Mouse (Mus musculus): ENCODE results near the gene Clec2h. TPM values are rescaled to one million over a fixed set of nuclear protein-coding genes. Genes with fewer than 3 reads are reported as not detected.

Gene Clec2h
- not detected for polyA plus RNA-seq (2017; shearing (Covaris generic))

DNA sequence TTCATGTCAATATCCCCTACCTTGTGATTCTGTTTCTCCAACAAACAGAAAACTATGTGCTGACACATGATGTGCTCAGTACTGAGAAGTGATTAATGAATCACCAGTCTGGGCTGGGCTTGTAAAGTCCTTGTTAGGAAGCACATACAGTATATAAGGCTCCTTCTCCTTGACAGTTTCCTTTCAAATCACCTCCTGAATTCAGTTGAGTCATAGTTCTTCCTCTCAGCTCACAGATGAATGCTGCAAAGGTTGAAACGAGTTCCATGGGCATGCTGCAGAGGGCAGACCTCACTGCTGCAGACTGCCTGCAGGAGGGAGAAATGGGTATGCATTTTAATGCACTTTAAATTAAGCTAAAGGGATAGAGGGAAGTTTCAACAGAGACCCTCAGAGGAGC, at the start of gene Clec2h:
Gene Clec2h (plus strand): TSS at position 180 of the 400 bp plus-strand sequence.

DNA sequence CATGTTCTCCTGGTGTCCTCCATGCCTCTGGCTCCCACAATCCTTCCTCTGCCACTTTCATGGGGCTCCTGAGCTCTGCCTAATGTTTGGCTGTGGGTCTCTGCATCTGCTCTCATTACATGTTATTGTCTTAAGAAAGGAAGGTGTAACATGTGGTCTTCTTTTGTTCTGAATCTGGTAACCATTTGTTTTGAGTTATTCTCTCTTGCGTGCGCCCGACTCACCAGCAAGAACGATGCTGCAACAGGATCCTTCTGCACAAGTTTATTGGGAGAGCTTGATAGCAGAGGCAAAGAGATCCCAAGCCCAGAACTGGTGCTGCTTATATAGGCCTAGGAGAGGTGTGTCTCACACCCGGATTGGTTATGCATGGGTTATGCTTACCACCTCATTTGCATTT, 38.8 kb upstream of the Clec2h start, which contains the start of gene Klrb1a:
Gene Klrb1a (minus strand): TSS at position 101 of the 400 bp plus-strand sequence.

DNA sequence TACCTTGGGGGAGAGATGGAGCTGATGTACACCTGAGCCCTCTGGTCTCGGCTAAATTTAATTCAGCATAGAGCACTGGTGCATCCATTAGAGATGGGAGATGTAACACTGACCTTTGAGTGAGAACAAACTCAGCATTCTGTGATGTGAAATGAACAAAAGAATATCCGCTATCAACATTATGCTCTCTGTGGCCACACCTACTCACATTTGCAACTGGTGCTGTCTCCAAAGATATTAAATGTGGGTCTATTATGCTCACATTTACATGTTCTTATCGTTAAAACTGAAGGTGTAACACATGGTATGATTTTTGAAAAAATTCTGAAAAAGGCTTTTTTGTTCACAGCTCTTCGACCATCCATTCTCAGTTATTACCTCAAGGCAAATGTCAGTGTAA, 60.8 kb downstream of the Clec2h start, which contains the start of gene Klrb1:
Gene Klrb1 (minus strand): TSS at position 101 of the 400 bp plus-strand sequence.

Other genes starting within 250 kb of the Clec2h start
- 34.7 TPM for gene Itfg2, start 237.5 kb upstream of the Clec2h start, polyA plus RNA-seq (2017; shearing (Covaris generic))
- 38.2 TPM for gene Fkbp4, start 223.7 kb upstream of the Clec2h start, polyA plus RNA-seq (2017; shearing (Covaris generic))
- not detected for gene Pzp, start 135.7 kb upstream of the Clec2h start, polyA plus RNA-seq (2017; shearing (Covaris generic))
- not detected for gene A2ml1, start 80.8 kb upstream of the Clec2h start, polyA plus RNA-seq (2017; shearing (Covaris generic))
- gene Klrb1a, start 38.9 kb upstream of the Clec2h start, polyA plus RNA-seq (2017; shearing (Covaris generic)): 0.52 TPM
- gene Klrb1, start 60.7 kb downstream of the Clec2h start, polyA plus RNA-seq (2017; shearing (Covaris generic)): not detected
- gene Klrb1c, start 126.8 kb downstream of the Clec2h start, polyA plus RNA-seq (2017; shearing (Covaris generic)): 7.9 TPM
- gene Gm44511, start 163.9 kb downstream of the Clec2h start, polyA plus RNA-seq (2017; shearing (Covaris generic)): not detected
- not detected for gene Klrb1b, start 163.9 kb downstream of the Clec2h start, polyA plus RNA-seq (2017; shearing (Covaris generic))
- 130 TPM for gene Clec2i, start 225.2 kb downstream of the Clec2h start, polyA plus RNA-seq (2017; shearing (Covaris generic))
- gene BC035044, start 228.7 kb downstream of the Clec2h start, polyA plus RNA-seq (2017; shearing (Covaris generic)): 3.7 TPM